Mouse (Mus musculus) E14TG2a.4 (cell line): ENCODE data around the gene Lingo3.

Experiments
- CTCF ChIP-seq: conservative IDR thresholded peaks from 2 replicates; pipeline ENCODE4 v1.5.1; 2014; ENCODE audit warnings: low read length
- NANOG ChIP-seq: IDR thresholded peaks from 2 replicates; pipeline ENCODE4 v1.6.1; 2014; ENCODE audit warnings: borderline replicate concordance, low read length, mixed read lengths

- TF ChIP-seq CTCF (no peak), NANOG (no peak)
Measured at GRCm38 (mm10) chr10:80841685-80842084, 2.2 kb downstream of the Lingo3 start.
